Mouse (Mus musculus) c-Kit-positive CD71-positive TER-119-negative erythroid progenitor cells, embryonic 14.5 days (primary cell): ENCODE results near the gene Gm37240.

Experiments used
- DNase-seq: peaks from one replicate; pipeline ENCODE4 v3.0.0-alpha.2; 2013; ENCODE audit warnings: low read depth

Gene Gm37240

GRCm38 (mm10) chr3:84951698-84952097, 935.6 kb downstream of the Gm37240 start:
- DNase-seq = no peak

GRCm38 (mm10) chr3:84949387-84949786, 937.9 kb downstream of the Gm37240 start:
- DNase-seq = no peak

GRCm38 (mm10) chr3:84946381-84946780, 940.9 kb downstream of the Gm37240 start:
- DNase-seq = no peak

GRCm38 (mm10) chr3:84944933-84945332, 942.4 kb downstream of the Gm37240 start:
- DNase-seq = no peak

GRCm38 (mm10) chr3:84937360-84938355, 949.7 kb downstream of the Gm37240 start:
- no peak for DNase-seq

GRCm38 (mm10) chr3:84936956-84937355, 950.4 kb downstream of the Gm37240 start:
- DNase-seq = no peak

GRCm38 (mm10) chr3:84936252-84936651, 951.1 kb downstream of the Gm37240 start:
- no peak for DNase-seq

- DNase-seq = no peak
These were observed 951.6 kb downstream of the Gm37240 start for GRCm38 (mm10) chr3:84935729-84936128.

GRCm38 (mm10) chr3:84930683-84931082, 956.6 kb downstream of the Gm37240 start:
- DNase-seq = no peak

GRCm38 (mm10) chr3:84929171-84929570, 958.1 kb downstream of the Gm37240 start:
- DNase-seq = no peak

GRCm38 (mm10) chr3:84927901-84928300, 959.4 kb downstream of the Gm37240 start:
- no peak for DNase-seq

GRCm38 (mm10) chr3:84927168-84927794, 960.0 kb downstream of the Gm37240 start:
- DNase-seq = no peak

GRCm38 (mm10) chr3:84926140-84926539, 961.2 kb downstream of the Gm37240 start:
- no peak for DNase-seq

- no peak for DNase-seq
These were observed 962.1 kb downstream of the Gm37240 start for GRCm38 (mm10) chr3:84925229-84925628.

GRCm38 (mm10) chr3:84923670-84924069, 963.6 kb downstream of the Gm37240 start:
- no peak for DNase-seq

GRCm38 (mm10) chr3:84923256-84923655, 964.1 kb downstream of the Gm37240 start:
- no peak for DNase-seq

- peak; percentile 24 for DNase-seq
These were observed 965.5 kb downstream of the Gm37240 start for GRCm38 (mm10) chr3:84921704-84922420.

- no peak for DNase-seq
These were observed 969.2 kb downstream of the Gm37240 start for GRCm38 (mm10) chr3:84917903-84918679.

GRCm38 (mm10) chr3:84914284-84914683, 973.0 kb downstream of the Gm37240 start:
- no peak for DNase-seq

- DNase-seq = peak; percentile 46
These were observed 980.8 kb downstream of the Gm37240 start for GRCm38 (mm10) chr3:84906528-84906927.

- DNase-seq = no peak
These were observed 989.4 kb downstream of the Gm37240 start for GRCm38 (mm10) chr3:84897952-84898351.

GRCm38 (mm10) chr3:84890983-84891382, 996.3 kb downstream of the Gm37240 start:
- DNase-seq = no peak
